Mouse (Mus musculus): Measurements from ENCODE around the gene Capn2.

DNA sequence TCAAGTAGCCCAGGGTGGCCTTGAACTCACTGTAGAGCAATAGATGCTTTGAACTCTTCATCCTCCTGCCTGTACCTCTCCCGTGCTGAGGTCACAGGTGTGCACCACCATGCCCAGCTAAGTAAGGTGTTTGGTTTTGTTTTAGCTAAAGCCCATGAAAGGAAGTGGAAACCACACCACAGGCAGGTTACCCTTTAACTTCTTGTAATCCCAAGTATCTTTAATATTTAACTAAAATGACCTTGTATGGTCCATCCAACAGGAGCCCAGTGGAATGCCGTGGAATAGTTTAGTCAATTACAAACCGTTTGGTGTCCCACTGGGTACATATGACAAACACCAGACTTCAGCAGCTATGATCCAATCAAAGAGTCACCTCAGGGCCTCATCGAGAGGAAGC lies 38.5 kb downstream of the Capn2 start:
- TF ChIP-seq POLR2A (IDR thresholded peaks at IDR 0.05; ENCODE audit: insufficient read length, low read depth) (no peak), USF1 (IDR thresholded peaks at IDR 0.05; ENCODE audit: low read depth) (no peak), MYOD1 (IDR thresholded peaks at IDR 0.05; ENCODE audit: control insufficient read depth in 1 of 3, insufficient read length in 2 of 3, low read depth in 2 of 3) (no peak), POLR2AphosphoS2 (IDR thresholded peaks at IDR 0.05; ENCODE audit: insufficient read length, low read depth) (no peak), MAX (IDR thresholded peaks at IDR 0.05; ENCODE audit: low read depth) (no peak), MYOG (IDR thresholded peaks at IDR 0.05; ENCODE audit: control insufficient read depth in 1 of 3, insufficient read depth in 1 of 3, insufficient read length in 2 of 3, low read depth in 2 of 3) (no peak), CEBPB (IDR thresholded peaks at IDR 0.05; ENCODE audit: insufficient read depth, poor library complexity, severe bottlenecking) (no peak), TCF12 (IDR thresholded peaks at IDR 0.05; ENCODE audit: insufficient read depth, poor library complexity, severe bottlenecking) (no peak), E2F4 (IDR thresholded peaks at IDR 0.05; ENCODE audit: insufficient read depth) (no peak), TCF3 (IDR thresholded peaks at IDR 0.05; ENCODE audit: insufficient read length, low read depth) (no peak), REST (IDR thresholded peaks at IDR 0.05; ENCODE audit: insufficient read depth, insufficient read length) (no peak)
